Mouse (Mus musculus) stomach, postnatal 0 days (tissue): Measurements from ENCODE around the gene Hoxa9.

Experiments
- CTCF ChIP-seq: IDR thresholded peaks from 2 replicates; pipeline ENCODE4 v1.5.1; 2016; ENCODE audit warnings: antibody characterized with exemption, low read depth, mild to moderate bottlenecking, moderate library complexity
- EP300 ChIP-seq: optimal IDR thresholded peaks from 2 replicates; pipeline ENCODE3; 2016; ENCODE audit warnings: antibody characterized with exemption

DNA sequence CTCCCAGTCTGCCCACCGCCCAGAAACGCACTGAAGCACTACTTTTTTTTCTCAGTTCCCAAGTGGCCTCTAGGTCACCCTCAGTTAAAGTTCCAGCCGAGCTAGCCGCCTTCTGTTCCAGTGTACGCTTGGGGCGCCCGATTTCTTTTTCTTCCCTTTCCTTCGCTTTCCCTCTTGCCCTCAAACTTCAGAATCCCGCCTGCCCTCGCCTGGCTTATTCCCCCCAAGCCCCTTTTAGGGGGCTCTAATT lies 27.8 kb downstream of the Hoxa9 start:
- TF ChIP-seq EP300 (no peak), CTCF (no peak)
